Comparison of ENCODE assay signal across 22 mouse cellular contexts in the genomic region with DNA sequence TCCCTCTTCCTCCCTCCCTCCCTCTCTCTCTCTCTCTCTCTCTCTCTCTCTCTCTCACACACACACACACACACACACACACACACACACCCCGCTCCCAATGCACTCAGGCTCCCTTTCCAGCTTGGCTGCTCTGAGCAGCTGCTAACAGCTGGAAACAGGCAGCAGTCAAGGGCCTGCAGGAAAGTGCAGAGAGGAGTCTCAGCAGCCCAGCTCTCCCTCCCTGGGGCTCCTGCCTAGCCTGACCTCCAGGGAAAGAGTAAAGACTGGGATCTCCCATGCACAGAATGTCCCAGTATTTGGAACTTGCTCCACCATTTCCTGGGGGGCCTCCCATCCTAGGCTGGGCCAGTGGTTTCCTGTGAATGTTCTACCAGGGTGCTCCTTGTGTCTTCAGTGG. TPM values are rescaled to one million over a fixed set of nuclear protein-coding genes. Genes with fewer than 3 reads are reported as not detected.
DNase-seq lines count a peak whose midpoint lies in the region; ATAC-seq and TF ChIP-seq lines count a peak whose summit lies in the region.
"Had no signal": no experiment of that assay in that cellular context is flagged by ENCODE, and none has a peak within 500 bp of the region (broad histone marks: within the 10 kb centered on the region; RNA-seq: fewer than 3 reads in every experiment).

No protein-coding gene starts in this region.

- H3K4me2 ChIP-seq in lung, embryonic 15.5 days: no peak overlapping the region
- no peak overlapping the region for H3K4me2 ChIP-seq in stomach, postnatal 0 days (replicated peaks; ENCODE audit: low read depth)
- H3K4me2 ChIP-seq: forebrain, embryonic 13.5 days; liver, embryonic 12.5 days; midbrain, embryonic 15.5 days had no signal

- 56% methylated on average over 1 of the region's 1 CpGs for WGBS in lung, embryonic 15.5 days
- WGBS in stomach, postnatal 0 days: 60% methylated on average over 1 of the region's 1 CpGs

- H3K9me3 ChIP-seq in lung, embryonic 15.5 days: no peaks in the 10 kb centered on the region
- H3K9me3 ChIP-seq in stomach, postnatal 0 days (ENCODE audit: control insufficient read depth, low read length): no peaks in the 10 kb centered on the region
- H3K9me3 ChIP-seq: embryonic facial prominence, embryonic 10.5 days; forebrain, embryonic 13.5 days; limb, embryonic 10.5 days; liver, embryonic 12.5 days; midbrain, embryonic 15.5 days had no signal

- H3K4me1 ChIP-seq in lung, embryonic 15.5 days: no peaks in the 10 kb centered on the region
- no peaks in the 10 kb centered on the region for H3K4me1 ChIP-seq in stomach, postnatal 0 days (replicated peaks; ENCODE audit: control insufficient read depth, insufficient read depth)
- H3K4me1 ChIP-seq: forebrain, embryonic 13.5 days; limb, embryonic 10.5 days; liver, embryonic 12.5 days; midbrain, embryonic 15.5 days had no signal

- DNase-seq in kidney, adult 11 months: peak; percentile 21
- no peak for DNase-seq in kidney, adult 8-10 months
- no peak for DNase-seq in lung, adult 18-20 months
- peak; percentile 44 for DNase-seq in heart, postnatal 4 days
- DNase-seq in stomach, postnatal 0 days (ENCODE audit: low spot score): no peak
- no peak for DNase-seq in layer of hippocampus, adult 9-10 months (ENCODE audit: low spot score)
- no peak for DNase-seq in layer of hippocampus, postnatal 25 days (ENCODE audit: extremely low spot score in 1 of 2, low spot score in 1 of 2)
- DNase-seq: adrenal gland, postnatal 25 days; cerebellum, adult 18-20 months; cerebellum, postnatal 36 days; gastrocnemius, postnatal 36 days; thymus, postnatal 14 days had no signal

- H3K9ac ChIP-seq in lung, embryonic 15.5 days: no peak overlapping the region
- no peak overlapping the region for H3K9ac ChIP-seq in stomach, postnatal 0 days (ENCODE audit: low read length)
- H3K9ac ChIP-seq: forebrain, embryonic 13.5 days; liver, embryonic 12.5 days; midbrain, embryonic 15.5 days had no signal

- H3K27me3 ChIP-seq in lung, embryonic 15.5 days: no peaks in the 10 kb centered on the region
- H3K27me3 ChIP-seq in stomach, postnatal 0 days (ENCODE audit: control insufficient read depth, insufficient read depth, low read length): no peaks in the 10 kb centered on the region
- H3K27me3 ChIP-seq: forebrain, embryonic 13.5 days; liver, embryonic 12.5 days; midbrain, embryonic 15.5 days had no signal

- no peaks in the 10 kb centered on the region for H3K36me3 ChIP-seq in lung, embryonic 15.5 days
- H3K36me3 ChIP-seq in stomach, postnatal 0 days (ENCODE audit: control insufficient read depth, insufficient read depth, low read length): no peaks in the 10 kb centered on the region
- H3K36me3 ChIP-seq: midbrain, embryonic 15.5 days had no signal

- peak; percentile 38; the same call in 1 of the 2 replicates for ATAC-seq in lung, embryonic 15.5 days (ENCODE audit: borderline replicate concordance, extremely low read depth, low FRiP score, low TSS enrichment)
- ATAC-seq in stomach, postnatal 0 days (ENCODE audit: low FRiP score, low TSS enrichment): 0 out of 2 replicates have a peak, but pooled peaks have one; percentile 31
- ATAC-seq: activated CD4-positive, CD25-positive, alpha-beta regulatory T cell, adult 4 months; forebrain, embryonic 13.5 days; hindbrain, embryonic 16.5 days; liver, embryonic 12.5 days; midbrain, embryonic 15.5 days had no signal

- TF ChIP-seq CTCF in stomach, postnatal 0 days (IDR thresholded peaks at IDR 0.05; ENCODE audit: low read depth): no peak

- no peak for TF ChIP-seq EP300 in stomach, postnatal 0 days (optimal IDR thresholded peaks at IDR 0.05)

- H3K27ac ChIP-seq in lung, embryonic 15.5 days: 0 out of 2 replicates have a peak overlapping the region, but pooled peaks have one; percentile 13
- H3K27ac ChIP-seq in stomach, postnatal 0 days (replicated peaks): no peak overlapping the region
- H3K27ac ChIP-seq: embryonic facial prominence, embryonic 10.5 days; forebrain, embryonic 13.5 days; layer of hippocampus, adult 2 months; left cerebral cortex, adult 2 months; limb, embryonic 10.5 days; liver, embryonic 12.5 days; midbrain, embryonic 15.5 days had no signal

- no peak overlapping the region for H3K4me3 ChIP-seq in lung, embryonic 15.5 days
- no peak overlapping the region for H3K4me3 ChIP-seq in stomach, postnatal 0 days (ENCODE audit: low read depth, low read length)
- H3K4me3 ChIP-seq: embryonic facial prominence, embryonic 10.5 days; forebrain, embryonic 13.5 days; layer of hippocampus, adult 2 months; left cerebral cortex, adult 2 months; limb, embryonic 10.5 days; liver, embryonic 12.5 days; midbrain, embryonic 15.5 days had no signal

RNA-seq across cellular contexts. Expression of a gene that starts 59.8 kb away (rescaled TPM):
- polyA plus RNA-seq in lung, embryonic 15.5 days (2015; fragmentation: Nextera tagmentation; extraction: Ambion mirVana): 166 and 171 TPM in 2 replicates
- total RNA-seq in heart, postnatal 4 days (2021): 10 to 100 TPM; 93.2 to 97.3 TPM
- polyA plus RNA-seq in stomach, postnatal 0 days (2015; fragmentation: Nextera tagmentation; extraction: Ambion mirVana): 54.9 TPM in 2 replicates
- 10 to 100 TPM; 87.0 to 93.2 TPM for total RNA-seq in layer of hippocampus, postnatal 25 days (2021)

Comparison
In these comparisons a context has a peak if more than half of its experiments do, and no peak if none do; other contexts are left out.
1. DNase-seq: peak in kidney, adult 11 months (single experiment) and heart, postnatal 4 days (single experiment); none in kidney, adult 8-10 months (0 of 2), lung, adult 18-20 months (0 of 2), stomach, postnatal 0 days (single experiment), layer of hippocampus, adult 9-10 months (single experiment) and layer of hippocampus, postnatal 25 days (0 of 2).